Mouse (Mus musculus) heart, adult 2 months (tissue): ENCODE measurements at regions not wholly inside any gene's neighbourhood (a gene's known extent, or its start where the extent isn't known, plus 50 kb on each side); places are given as distances from the start of the nearest gene placed in this dataset.

Source experiments
- CTCF ChIP-seq: fragments of 200-600 bp; IDR thresholded peaks from 2 replicates; pipeline ENCODE4 v1.8.1; 2022; ENCODE audit warnings: antibody characterized with exemption, mild to moderate bottlenecking, moderate library complexity
- POLR2A ChIP-seq: fragments of 200-500 bp; IDR thresholded peaks from 2 replicates; pipeline ENCODE4 v1.6.1; 2011; ENCODE audit warnings: mild to moderate bottlenecking, low read depth, low read length, control low read depth; ENCODE audit not compliant: insufficient read depth

GRCm38 (mm10) chr1:119251741-119252140 is 170.3 kb downstream of the Inhbb start:
- no peak for TF ChIP-seq CTCF
- no peak for TF ChIP-seq POLR2A
